Mouse (Mus musculus): ENCODE data around the gene Ran. TPM values are rescaled to one million over a fixed set of nuclear protein-coding genes. Genes with fewer than 3 reads are reported as not detected.

The Ran gene
- total RNA-seq, 1 experiment from 2014 or later: 900 TPM

DNA sequence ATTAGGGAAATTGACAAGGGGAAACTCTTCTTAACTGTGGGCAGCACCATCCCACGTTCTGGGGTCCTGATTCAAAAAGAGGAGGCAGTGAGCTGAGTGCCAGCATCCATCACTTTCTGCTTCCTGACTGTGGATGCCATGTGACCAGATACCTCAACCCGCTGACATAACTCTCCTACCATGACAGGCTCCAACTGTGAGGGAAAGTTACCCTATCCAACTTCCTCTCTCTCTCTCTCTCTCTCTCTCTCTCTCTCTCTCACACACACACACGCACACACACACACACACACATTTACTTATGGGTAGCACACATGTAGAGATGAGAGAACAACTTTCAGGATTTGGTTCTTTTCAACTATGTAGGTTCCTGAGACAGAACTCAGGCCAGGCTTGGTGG is 10.3 kb upstream of the Ran start:
- ATAC-seq (replicated peaks; ENCODE audit: low read depth, poor library complexity, severe bottlenecking): peak; percentile 34; the same call in 1 of the 2 replicates

DNA sequence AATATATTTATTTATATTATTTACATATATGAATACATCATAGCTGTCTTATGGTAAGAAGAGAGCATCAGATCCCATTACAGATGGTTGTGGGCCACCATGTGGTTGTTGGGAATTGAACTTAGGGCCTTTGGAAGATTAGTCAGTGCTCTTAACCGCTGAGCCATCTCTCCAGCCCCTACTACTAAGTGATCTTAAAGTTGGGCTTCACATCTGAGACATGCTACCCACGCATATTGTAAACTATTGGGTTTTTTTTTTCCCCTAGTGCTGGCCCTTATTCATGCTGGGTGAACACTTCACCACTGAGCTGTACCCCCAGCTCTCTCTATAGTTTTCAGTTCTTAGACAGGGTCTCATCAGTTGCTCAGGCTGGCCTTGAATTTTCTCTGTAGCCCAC is 8.9 kb upstream of the Ran start:
- no peak for ATAC-seq (replicated peaks; ENCODE audit: low read depth, poor library complexity, severe bottlenecking)

DNA sequence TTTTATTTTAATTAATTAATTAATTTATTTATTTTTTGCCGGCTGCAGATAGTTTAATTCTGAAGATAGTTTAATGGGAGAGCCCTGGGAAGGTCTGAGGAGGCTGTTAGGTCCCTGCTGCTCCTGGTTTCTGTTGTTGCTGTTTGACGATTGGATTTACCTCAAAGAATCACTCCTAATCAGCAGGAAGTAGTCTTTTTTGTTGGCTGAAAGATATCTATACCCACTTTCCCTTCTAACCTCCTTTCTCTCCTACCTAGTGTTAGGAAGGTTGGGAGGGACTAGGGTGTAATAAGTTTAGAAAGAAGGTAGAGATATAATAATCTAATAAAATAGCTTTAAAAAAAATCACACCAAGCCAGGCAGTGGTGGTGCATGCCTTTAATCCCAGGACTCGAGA is 4.8 kb upstream of the Ran start:
- no peak for ATAC-seq (replicated peaks; ENCODE audit: low read depth, poor library complexity, severe bottlenecking)

DNA sequence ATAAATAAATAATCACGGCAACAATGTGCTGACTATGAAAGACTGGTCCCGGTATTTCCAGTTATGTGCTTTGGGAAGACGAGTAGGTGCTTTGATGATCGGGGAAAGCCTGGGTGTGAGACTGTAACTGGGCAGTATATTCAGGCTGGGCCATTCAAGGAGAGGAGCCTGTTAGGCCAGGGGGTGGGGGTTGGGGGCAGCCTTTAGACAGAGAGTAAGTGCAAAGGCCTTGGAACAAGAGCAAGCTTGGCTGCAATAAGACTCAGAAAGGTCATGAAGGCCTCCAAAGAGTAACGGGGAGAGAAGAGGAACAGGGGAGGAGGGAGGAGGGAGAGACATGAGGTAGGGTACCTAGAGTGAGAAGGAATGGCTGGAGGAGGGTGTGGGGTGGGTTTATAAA is 4.3 kb upstream of the Ran start:
- no peak for ATAC-seq (replicated peaks; ENCODE audit: low read depth, poor library complexity, severe bottlenecking)

DNA sequence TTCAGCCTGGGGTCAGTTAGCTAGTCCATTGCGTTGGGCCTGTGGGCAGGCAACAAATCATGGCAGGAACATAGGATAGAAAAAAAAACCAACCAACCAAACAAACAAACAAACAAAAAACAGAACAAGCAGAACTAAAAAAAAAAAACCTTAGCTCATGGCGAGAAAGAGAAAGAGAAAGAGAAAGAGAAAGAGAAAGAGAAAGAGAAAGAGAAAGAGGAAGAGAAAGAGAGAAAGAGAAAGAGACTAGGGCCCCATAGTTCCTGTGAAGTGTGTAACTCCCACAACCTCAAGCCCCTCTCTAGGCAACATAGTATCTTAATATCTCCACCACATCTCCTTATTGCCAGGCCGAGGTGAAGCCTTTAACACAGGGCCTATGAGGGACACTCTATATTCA is 3.5 kb upstream of the Ran start:
- ATAC-seq (replicated peaks; ENCODE audit: low read depth, poor library complexity, severe bottlenecking): no peak

DNA sequence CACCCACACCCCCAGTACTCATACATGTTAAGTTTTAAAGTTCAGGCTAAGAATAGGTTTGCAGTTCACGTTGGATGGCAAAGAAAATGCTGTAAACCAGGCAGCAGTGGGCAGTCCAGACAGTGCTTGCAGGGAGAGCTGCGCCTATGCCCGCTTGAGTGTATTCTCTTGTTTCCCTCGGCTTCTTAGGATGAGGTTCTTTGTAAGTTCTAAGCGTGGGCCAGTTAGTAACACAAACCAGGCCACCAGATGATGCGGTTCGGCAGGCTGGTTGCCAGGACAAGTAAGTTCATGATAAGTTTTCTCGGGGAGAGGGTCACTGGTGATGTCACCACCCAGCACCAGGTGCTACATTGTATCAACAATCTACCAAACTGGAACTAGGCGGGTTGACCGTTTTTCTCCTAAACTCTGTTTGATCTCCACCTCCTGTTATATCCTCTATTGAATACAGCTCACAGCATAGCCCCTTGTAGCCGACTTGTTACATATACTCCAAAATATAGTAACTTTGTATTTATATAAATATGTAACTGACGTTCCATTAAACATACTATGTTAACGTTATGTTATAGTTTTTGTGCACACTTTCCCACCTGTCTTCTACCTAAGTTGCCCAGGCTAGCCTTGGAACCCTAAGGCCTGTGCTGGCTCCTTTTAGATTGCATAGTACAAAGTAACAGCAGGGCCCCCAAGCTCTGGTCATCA is 933 bp upstream of the Ran start:
- ATAC-seq (replicated peaks; ENCODE audit: low read depth, poor library complexity, severe bottlenecking): no peak

DNA sequence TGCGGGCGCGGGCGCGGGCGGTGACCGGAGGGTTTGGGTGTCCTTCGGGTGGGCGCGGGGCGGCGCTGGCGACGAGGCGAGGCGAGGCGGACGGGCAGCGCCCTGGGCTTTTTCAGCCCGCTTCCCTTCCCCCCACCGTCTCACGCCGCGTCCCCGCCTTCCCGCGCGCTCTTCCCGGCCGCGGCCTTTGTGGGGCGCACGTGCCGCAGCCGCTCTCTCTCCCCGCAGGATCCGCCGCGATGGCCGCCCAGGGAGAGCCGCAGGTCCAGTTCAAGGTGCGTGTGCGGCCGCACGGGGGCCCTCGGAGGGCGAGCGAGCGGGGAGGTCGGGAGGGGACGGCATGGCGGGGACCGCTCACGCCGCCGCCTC is 415 bp downstream of the Ran start:
- ATAC-seq (replicated peaks; ENCODE audit: low read depth, poor library complexity, severe bottlenecking): peak; percentile 40

DNA sequence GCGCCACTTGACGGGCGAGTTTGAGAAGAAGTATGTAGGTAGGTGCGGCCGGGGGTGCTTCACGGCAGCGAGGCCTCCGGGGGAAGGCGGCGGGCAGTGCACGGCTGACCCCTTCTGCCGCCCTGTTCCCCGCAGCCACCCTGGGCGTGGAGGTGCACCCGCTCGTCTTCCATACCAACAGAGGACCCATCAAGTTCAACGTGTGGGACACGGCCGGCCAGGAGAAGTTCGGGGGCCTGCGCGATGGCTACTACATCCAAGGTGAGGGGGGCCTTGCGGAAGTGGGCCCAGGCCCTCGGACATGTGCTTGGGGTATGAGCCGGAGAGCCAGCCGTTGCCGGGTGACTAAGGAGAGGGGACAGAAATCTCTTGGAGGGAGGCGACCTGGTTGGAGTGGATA is 862 bp downstream of the Ran start:
- ATAC-seq (replicated peaks; ENCODE audit: low read depth, poor library complexity, severe bottlenecking): peak; percentile 10; the same call in 1 of the 2 replicates

DNA sequence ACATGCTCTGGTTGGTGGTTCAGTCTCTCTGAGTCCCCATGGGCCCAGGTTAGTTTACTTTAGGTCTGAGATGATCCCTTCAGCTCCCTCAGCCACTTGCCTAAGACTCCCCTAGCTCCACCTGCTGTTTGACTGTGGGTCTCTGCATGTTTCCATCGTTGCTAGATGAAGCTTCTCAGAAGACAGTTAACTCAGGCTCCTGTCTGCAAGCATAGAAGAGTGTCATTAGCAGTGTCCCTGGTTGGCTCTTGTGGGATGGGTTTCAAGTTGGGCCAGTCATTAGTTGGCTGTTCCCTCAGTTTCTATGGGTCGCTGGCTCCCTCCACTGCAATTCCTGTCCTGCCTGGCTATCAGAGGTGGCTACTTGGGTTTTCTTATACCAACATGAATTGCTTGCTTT is 5.2 kb downstream of the Ran start:
- ATAC-seq (replicated peaks; ENCODE audit: low read depth, poor library complexity, severe bottlenecking): peak; percentile 37; the same call in 1 of the 2 replicates

DNA sequence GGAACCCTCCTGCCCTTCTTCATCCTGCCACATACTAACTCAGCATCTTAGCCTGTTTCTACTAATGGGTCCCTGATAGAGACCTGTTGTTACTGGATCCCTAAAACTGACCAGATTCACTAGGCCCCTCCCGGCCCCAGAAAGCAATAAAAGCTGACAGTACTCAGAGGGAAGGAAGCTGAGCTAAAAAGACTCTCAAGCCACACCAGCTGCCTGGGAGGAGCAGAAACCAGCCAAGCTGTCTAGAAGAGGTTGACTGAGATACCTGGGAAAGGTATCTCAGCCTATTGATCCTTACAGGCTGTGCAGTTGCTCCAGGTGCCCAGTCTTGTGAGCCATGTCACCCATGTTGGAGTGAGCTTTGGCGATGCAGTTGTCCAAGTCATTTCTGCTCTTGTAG is 5.9 kb downstream of the Ran start:
- no peak for ATAC-seq (replicated peaks; ENCODE audit: low read depth, poor library complexity, severe bottlenecking)

DNA sequence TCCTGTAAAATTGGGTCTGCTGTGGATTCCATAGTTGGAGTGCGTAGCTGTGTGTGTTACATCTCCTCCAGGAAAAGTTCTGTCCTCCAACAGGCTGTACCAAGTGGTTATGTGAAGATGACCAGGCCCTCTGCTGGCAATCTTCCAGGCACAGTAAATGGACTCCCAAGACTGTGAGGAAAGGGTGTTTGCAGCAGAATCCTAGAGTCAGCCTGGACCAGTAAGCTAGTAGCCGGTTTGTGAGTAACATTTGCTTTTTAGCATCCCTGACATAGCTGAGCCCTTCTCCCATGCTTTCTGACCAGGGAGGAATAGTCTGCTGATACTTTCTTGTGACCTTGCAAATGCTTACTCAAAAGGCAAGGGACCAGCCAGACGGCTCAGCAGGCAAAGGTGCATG is 6.3 kb downstream of the Ran start:
- ATAC-seq (replicated peaks; ENCODE audit: low read depth, poor library complexity, severe bottlenecking): no peak

DNA sequence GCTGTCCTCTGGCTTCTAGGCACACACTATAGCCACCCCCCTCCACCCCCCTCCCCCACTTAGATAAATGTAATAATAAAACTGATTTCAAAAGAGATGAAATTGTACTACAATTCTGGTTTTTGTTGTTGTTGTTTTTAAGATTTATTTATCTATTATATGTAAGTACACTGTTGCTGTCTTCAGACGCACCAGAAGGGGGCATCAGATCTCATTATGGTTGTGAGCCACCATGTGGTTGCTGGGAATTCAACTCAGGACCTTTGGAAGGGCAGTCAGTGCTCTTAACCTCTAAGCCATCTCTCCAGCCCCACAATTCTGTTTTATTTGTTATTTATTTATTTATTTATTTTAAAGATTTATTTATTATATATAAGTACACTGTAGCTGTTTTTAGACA is 6.8 kb downstream of the Ran start:
- ATAC-seq (replicated peaks; ENCODE audit: low read depth, poor library complexity, severe bottlenecking): no peak

DNA sequence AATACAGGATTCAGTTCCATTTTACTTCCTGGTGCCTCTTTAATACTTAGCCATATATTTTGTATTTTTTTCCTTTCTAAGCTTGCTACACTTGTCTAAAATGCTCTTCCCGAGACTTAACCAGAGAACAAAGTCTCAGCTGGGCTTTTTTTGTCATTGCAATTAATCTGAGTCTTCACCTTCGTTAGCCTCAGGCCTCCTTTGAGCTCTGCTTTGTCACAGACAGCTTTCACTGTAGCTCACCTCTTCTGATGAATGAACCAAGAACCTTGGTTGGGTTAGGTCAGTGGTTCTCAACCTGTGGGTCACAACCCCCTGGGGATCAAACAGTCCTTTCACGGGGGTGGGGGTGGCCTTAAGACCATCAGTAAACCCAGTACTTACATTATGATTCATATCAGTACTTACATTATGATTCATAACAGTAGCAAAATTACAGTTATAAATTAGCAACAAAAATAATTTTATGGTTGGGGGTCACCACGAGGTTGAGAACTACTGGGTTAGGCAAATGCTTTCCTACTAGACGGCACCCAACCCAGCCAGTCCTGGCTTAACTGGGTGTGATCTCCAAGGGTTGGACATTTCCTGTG is 9.4 kb downstream of the Ran start:
- ATAC-seq (replicated peaks; ENCODE audit: low read depth, poor library complexity, severe bottlenecking): no peak

DNA sequence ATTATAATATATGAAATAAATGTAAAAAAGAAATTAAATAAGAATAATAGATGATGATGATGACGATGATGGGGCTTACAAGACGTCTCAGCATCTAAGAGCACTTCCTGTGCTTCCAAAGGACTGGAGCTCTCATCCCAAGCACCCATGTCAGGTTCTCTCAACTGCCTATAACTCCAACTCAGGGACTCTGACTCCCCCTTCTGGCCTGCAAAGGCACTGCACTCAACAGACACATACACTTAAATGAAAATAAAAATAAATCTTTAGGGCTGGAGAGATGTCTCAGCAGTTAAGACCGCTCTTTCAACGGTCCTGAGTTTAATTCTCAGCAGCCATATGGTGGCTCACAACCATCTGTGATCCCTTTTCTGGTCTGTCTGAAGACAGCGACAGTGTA is 16.8 kb downstream of the Ran start:
- ATAC-seq (replicated peaks; ENCODE audit: low read depth, poor library complexity, severe bottlenecking): no peak

DNA sequence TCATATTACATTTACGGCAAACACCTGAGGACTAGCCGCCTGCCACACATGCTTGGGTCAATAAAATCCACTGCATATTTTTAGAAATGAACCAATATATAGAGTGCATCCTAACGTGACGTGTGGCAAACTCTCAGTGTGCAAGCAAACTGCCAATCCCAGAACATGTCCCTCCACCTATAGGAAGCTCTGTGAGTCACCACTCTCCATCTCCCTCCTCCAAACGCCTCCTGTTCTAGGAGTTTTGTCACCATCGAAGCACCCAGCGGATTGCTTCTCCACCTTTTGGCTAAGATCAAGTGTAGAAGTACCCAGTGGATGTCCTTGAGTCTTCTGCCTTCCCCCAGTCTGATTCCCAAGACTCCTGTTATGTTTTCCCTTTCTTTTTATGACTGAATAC is 17.9 kb downstream of the Ran start:
- no peak for ATAC-seq (replicated peaks; ENCODE audit: low read depth, poor library complexity, severe bottlenecking)

DNA sequence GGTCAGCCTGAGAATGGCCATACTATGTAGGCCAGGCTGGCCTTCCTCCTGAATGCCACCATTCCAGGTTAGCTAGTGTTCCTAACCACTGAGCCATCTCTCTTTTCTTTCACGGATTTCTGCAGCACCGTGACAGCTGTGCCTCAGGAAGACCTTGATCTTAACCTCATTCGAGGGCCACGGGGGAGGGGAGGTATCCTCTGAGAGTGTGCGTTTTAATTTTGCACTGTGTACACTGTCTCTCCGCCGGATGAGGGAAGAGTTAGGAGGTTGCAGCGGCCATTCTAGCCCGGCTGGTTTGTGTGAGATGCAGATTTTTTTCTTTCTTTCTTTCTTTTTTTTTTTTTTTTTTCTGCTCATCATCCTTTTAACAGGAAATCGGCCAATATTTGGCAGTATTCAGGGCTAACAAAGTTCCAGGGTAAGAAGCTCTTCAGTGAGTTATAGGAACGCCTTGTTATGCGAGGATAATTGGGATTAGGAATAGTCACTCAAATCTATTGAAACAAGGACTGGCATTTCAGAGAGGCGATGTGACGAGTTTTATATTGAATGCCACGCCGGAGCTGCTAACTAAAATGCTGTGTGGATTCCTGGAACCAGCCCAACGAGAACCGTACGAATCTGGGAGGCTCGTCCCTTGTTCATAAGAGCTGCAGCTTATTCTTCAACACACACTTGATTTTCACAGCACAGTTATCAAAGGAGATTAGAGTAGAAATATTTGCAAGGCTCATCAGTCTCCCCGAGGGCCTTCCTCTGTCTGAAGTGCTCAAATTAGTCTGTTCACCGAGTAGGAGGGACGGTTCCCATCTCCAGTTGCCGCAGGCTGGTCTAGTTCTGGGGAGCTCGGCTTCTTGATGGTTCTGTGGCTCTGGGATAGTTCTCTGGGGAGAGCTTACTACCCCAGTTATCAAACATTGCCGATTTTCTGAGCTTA is 26.0 kb downstream of the Ran start:
- ATAC-seq (replicated peaks; ENCODE audit: low read depth, poor library complexity, severe bottlenecking): no peak

DNA sequence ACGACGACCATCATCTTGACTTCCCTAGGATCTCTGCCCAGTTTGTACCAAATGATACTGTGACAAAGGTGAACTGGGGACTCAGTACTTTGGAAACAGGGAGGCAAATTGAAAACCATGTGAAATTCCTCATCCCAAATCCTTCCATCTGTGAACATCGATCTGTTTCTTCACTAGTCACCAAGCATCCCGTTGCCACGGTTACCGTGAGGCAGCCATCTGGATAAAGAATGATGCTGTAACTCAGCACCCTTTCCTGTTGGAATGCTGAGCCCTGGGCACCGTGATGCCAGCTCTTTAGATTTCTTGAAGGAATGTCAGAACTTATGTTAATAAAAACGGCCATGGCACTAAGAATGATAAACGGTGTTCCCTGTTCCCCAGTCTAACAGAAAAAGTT is 29.5 kb downstream of the Ran start:
- ATAC-seq (replicated peaks; ENCODE audit: low read depth, poor library complexity, severe bottlenecking): no peak

DNA sequence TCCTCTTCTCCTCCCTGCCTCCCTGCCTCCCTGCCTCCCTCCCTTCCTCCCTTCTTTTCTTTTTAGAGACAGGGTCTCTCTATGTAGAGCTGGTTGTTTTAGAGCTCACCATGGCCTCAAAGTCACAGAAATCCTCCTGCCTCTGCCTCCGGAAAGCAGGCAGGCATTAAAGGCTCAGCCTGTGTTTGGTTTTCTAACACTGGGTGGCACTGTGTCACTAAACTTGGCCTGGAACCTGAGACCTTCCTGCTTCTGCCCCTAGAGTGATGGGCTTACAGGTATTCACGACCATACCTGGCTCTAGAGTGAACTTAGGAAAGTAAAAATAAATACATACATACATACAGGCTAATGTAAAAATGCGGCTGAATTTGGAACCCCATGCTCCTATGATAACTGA is 32.0 kb downstream of the Ran start:
- ATAC-seq (replicated peaks; ENCODE audit: low read depth, poor library complexity, severe bottlenecking): no peak

DNA sequence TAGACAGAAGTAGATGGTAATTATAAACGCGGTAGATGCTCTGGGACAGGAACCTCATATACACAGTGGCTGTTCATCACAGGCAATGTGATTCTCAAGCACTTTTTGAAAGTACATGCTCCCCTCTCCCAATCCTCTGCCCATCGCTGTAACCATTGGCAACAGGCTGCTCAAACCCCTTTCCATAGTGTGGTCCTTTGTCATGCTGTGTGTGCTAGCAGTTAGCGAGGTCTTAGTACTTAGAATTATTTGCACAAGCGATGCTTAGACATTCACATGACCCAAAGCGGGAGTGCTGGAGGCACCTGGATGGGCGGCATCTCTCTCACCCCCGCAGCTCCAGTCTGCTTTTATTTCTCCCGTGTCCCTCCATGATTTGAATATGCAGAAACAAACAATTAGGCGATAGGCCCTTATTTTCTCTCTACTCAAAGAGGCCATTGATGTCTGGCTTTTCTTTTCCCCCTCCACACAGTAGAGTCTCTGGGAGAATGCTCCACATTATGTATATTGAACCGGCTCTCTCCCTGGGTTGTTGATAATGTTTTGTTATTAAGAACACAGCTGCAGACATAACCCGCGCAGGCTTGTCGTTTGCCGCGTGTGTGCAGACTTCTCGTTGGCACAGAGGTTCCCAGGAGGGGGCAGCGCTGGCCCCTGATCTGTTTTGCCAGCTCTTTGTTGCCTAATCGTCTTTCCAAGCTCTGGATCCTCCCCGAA is 32.9 kb downstream of the Ran start:
- no peak for ATAC-seq (replicated peaks; ENCODE audit: low read depth, poor library complexity, severe bottlenecking)

DNA sequence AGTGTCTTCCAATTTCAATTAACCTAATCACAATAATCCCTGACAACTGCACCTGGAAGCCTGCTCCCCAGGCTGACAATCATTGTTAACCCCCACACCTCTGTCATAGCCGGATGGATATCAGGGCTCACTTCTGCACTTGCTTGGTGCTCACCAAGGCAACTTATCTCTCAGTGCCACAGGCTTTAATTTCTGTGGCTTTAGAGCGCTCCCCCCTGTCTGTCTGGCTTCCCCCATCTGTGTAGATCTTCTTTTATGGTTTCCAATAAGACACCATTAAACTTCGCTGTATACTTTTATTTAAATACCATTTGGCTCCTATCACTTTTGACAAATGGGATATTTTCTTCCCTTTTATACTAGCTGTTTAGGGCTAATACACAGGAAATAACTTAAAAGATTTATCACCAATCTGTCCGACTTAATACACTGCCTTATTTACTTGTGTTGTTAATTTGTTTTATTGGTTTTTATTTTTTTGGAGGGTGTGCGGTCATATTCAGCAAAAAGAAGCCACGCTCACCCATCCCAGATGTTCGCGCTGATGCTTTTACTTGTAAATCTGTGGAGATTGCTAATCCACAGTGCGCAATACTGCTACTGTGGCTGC is 34.9 kb downstream of the Ran start:
- 0 out of 2 replicates have a peak, but pooled peaks have one; percentile 15 for ATAC-seq (replicated peaks; ENCODE audit: low read depth, poor library complexity, severe bottlenecking)

All from common myeloid progenitor, adult 5-6 weeks (primary cell).